Mouse (Mus musculus) embryo, embryonic 11.5 days (tissue): ENCODE data around the gene Mrgpra9.
"Not testable (repeated sequence)": the region's sequence is repeated elsewhere in the genome, so short reads cannot be mapped to it uniquely, and the experiment has no call there.

Source experiments
- DNase-seq: peaks from one replicate; pipeline ENCODE4 v3.0.0-alpha.2; 2012; ENCODE audit warnings: low read depth, low spot score

Gene Mrgpra9

DNA sequence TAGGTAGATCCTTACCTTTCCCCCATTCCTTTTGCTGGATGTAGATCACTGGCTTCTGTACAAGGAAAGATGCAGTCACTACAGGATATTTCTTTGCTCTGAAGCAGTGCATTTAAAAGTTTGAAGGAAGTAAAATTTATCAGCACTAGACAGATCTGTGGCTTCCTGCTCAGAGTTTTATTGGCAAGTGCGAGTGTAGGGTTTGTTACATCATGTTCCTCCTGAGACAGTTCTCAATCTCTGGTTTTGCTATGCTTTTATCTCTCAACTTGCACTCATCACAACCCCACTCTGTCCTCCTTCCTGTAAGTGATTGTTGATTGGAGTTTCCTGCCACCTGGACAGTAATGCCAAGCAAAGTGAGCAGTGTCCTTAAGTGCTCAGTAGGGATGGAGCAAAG, at the start of gene Mrgpra9:
TSS of gene Mrgpra9 (minus strand) at position 79 of the 400 bp plus-strand sequence.
- no peak for DNase-seq

DNA sequence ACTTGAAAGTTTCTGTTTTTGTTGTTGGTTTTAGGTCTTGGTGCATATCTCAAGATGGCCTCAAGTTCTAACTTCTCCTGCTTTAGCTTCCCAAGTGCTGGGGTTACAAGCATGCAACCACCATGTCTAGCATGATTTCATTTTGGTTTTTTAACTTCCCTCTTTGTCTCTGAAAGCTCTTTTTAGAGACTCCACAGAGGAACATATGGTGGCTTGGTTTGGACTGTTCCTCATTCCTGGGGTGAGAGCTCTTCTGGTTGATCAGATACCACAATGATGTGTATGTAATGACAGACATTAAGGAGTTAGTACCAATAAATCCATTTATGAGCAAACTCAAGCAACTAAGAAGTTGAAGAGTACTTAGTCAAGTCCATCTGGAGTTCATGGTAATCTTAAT, 47.0 kb upstream of the Mrgpra9 start:
- not testable (repeated sequence) for DNase-seq

DNA sequence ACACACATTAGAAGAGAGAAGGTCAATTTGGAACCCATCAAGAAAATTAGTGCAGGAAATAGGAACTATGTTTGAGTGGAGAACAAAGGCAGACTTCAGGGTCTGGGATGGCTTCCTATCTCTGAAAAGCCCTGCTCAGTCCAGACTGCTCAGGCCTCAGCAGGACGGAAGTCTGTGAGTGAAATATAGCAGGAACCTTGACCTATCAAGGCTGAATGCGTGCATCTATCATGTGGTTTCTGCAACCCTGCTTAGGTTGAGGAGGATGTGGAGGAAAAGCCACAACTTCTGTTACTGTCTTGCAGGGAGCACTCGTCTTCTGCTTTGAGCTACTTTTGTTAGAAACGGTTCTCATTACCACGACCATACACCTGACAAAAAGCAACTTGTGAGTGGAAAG, 18.9 kb upstream of the Mrgpra9 start:
- not testable (repeated sequence) for DNase-seq

DNA sequence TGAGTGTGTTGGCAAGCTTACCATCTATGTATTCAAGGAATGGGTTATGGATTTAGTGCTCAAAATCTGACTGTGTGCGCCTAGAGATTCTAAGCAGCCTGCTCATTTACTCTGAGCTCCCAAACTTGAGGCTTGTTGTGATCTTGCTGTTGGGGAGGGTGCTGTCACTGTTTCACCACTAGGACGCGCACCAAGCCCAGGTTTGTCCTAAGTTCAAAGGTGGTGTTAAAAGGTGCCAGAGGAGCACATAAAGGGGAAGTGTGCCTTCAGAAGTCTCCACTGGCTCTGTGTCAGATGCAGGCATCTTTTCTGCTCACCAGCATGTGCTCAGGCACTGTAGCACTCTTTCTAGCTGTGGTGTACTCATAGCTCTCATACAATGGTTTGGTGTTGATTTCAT, 8.0 kb downstream of the Mrgpra9 start:
- DNase-seq = no peak

DNA sequence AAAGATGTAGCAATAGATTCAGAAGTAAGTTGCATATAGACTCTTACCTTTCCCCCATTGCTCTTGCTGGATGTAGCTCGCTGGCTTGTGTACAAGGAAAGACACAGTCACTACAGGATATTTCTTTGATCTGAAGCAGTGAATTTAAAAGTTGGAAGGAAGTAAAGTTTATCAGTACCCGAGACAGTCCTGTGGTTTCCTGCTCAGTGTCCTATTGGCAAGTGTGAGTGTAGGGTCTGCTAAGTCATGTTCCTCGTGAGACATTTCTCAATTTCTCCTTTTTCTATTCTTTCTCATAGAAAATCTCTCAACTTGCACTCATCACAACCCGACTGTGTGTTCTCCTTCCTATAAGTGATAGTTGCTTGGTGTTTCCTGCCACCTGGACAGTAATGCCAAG, 47.8 kb downstream of the Mrgpra9 start, which contains the start of gene Mrgpra6:
TSS of gene Mrgpra6 (minus strand) at position 91 of the 400 bp plus-strand sequence.
- DNase-seq = no peak

DNA sequence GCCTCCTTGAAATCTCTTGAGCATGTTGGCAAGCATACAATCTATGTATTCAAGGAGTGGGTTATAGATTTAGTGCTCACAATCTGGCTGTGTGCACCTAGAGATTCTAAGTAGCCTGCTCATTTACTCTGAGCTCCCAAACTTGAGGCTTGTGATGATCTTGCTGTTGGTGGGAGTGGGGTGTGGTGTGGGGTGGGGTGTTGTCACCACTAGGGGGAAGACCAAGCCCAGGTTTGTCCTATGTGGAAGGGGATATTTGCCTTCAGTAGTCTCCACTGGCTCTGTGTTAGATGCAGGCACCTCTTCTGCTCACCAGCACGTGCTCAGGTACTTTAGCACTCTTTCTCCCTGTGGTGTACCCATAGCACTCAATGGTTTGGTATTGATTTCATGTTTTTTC, 57.4 kb downstream of the Mrgpra9 start:
- DNase-seq = no peak
